Mouse (Mus musculus) spleen, adult 2 months (tissue): ENCODE measurements around the gene Vax2. TPM values are rescaled to one million over a fixed set of nuclear protein-coding genes. Genes with fewer than 3 reads are reported as not detected.

ENCODE experiments used
- DNase-seq, 2 experiments: peaks; one replicate each; pipeline versions ENCODE4 v3.0.0 to v3.0.0-alpha.2; 2012 to 2021; ENCODE audit warnings: low spot score in 2 of 2, low read depth in 1 of 2
- H3K27ac ChIP-seq: fragments of 200-500 bp; 2 replicates; pipeline ENCODE4 v1.5.1; 2012; ENCODE audit warnings: low read length, inconsistent platforms; ENCODE audit not compliant: insufficient read depth
- H3K27me3 ChIP-seq: fragments of 200-500 bp; 2 replicates; pipeline ENCODE4 v1.6.1; 2012; ENCODE audit warnings: mild to moderate bottlenecking, moderate library complexity, low read length, inconsistent platforms; ENCODE audit not compliant: control insufficient read depth, insufficient read depth
- H3K36me3 ChIP-seq: fragments of 200-500 bp; 2 replicates; pipeline ENCODE4 v1.6.1; 2012; ENCODE audit warnings: mild to moderate bottlenecking, low read length, inconsistent platforms; ENCODE audit not compliant: control insufficient read depth, insufficient read depth
- H3K4me1 ChIP-seq: fragments of 200-500 bp; 2 replicates; pipeline ENCODE4 v1.6.1; 2011; ENCODE audit warnings: inconsistent platforms; ENCODE audit not compliant: control insufficient read depth, insufficient read depth, insufficient read length
- H3K4me3 ChIP-seq: fragments of 200-500 bp; 2 replicates; pipeline ENCODE4 v1.5.1; 2011; ENCODE audit warnings: mild to moderate bottlenecking, inconsistent platforms; ENCODE audit not compliant: insufficient read depth, insufficient read length; ENCODE audit errors: extremely low read depth
- CTCF ChIP-seq: fragments of 200-500 bp; IDR thresholded peaks from 2 replicates; pipeline ENCODE4 v1.5.1; 2011; ENCODE audit warnings: mild to moderate bottlenecking, inconsistent platforms; ENCODE audit not compliant: insufficient read depth, insufficient read length, insufficient replicate concordance; ENCODE audit errors: extremely low read depth
- POLR2A ChIP-seq: fragments of 200-500 bp; IDR thresholded peaks from 2 replicates; pipeline ENCODE4 v1.6.1; 2011; ENCODE audit warnings: low read depth, low read length, inconsistent platforms
- WGBS: fragments of 180-500 bp; shearing (Covaris S2); methylation state at CpG from one replicate; pipeline ENCODE4 v1.1.7; 2018; 5-methylcytosine and 5-hydroxymethylcytosine counted together
- polyA plus RNA-seq: library from polyadenylated mRNA; depleted of rRNA; stranded (reverse); fragments of >200 nt; gene quantifications from 2 replicates; pipeline ENCODE4 v1.2.3, GENCODE M21; 2012

Vax2 gene
- polyA plus RNA-seq, 1 experiment, result not detected

- 4% methylated on average over 53 of the region's 53 CpGs for whole genome bisulfite sequencing
- no peak for TF ChIP-seq POLR2A
- TF ChIP-seq CTCF, result no peak
- H3K36me3 ChIP-seq, result no peaks in the 10 kb centered on the region
- peaks cover 22% of the 10 kb centered on the region for H3K27me3 ChIP-seq
- DNase-seq, result no peak
- H3K4me3 ChIP-seq, result no peak overlapping the region
- no peak overlapping the region for H3K27ac ChIP-seq
- no peaks in the 10 kb centered on the region for H3K4me1 ChIP-seq
Measured at GRCm38 (mm10) chr6:83702146-83702999, 8.7 kb upstream of the Vax2 start.

- 5% methylated on average over 27 of the region's 27 CpGs for WGBS
- no peak for DNase-seq
- Histone ChIP-seq H3K27me3 (peaks cover 20% of the 10 kb centered on the region), H3K4me3 (no peak overlapping the region), H3K4me1 (no peaks in the 10 kb centered on the region), H3K36me3 (no peaks in the 10 kb centered on the region), H3K27ac (no peak overlapping the region)
- TF ChIP-seq CTCF (no peak), POLR2A (no peak)
Measured at GRCm38 (mm10) chr6:83703000-83703721, 7.9 kb upstream of the Vax2 start.

- no peak overlapping the region for H3K4me3 ChIP-seq
- WGBS, result 4% methylated on average over 10 of the region's 10 CpGs
- no peak for DNase-seq
- no peaks in the 10 kb centered on the region for H3K4me1 ChIP-seq
- H3K27ac ChIP-seq, result no peak overlapping the region
- H3K27me3 ChIP-seq, result peaks cover 20% of the 10 kb centered on the region
- H3K36me3 ChIP-seq, result no peaks in the 10 kb centered on the region
- TF ChIP-seq POLR2A (no peak), CTCF (no peak)
Measured at GRCm38 (mm10) chr6:83703722-83704078, 7.4 kb upstream of the Vax2 start.

GRCm38 (mm10) chr6:83704294-83704693 lies 6.8 kb upstream of the Vax2 start:
- Histone ChIP-seq H3K27me3 (peaks cover 17% of the 10 kb centered on the region), H3K4me3 (no peak overlapping the region), H3K36me3 (no peaks in the 10 kb centered on the region), H3K27ac (no peak overlapping the region), H3K4me1 (no peaks in the 10 kb centered on the region)
- DNase-seq, result no peak
- TF ChIP-seq POLR2A, result no peak
- no peak for TF ChIP-seq CTCF
- WGBS, result 19% methylated on average over 1 of the region's 1 CpGs

- TF ChIP-seq POLR2A (no peak), CTCF (no peak)
- Histone ChIP-seq H3K36me3 (no peaks in the 10 kb centered on the region), H3K27me3 (peaks cover 17% of the 10 kb centered on the region), H3K27ac (no peak overlapping the region), H3K4me1 (no peaks in the 10 kb centered on the region), H3K4me3 (no peak overlapping the region)
- 30% methylated on average over 5 of the region's 5 CpGs for WGBS
- no peak for DNase-seq
Measured at GRCm38 (mm10) chr6:83704701-83705100, 6.4 kb upstream of the Vax2 start.

GRCm38 (mm10) chr6:83707738-83708510 lies 3.1 kb upstream of the Vax2 start:
- TF ChIP-seq POLR2A, result no peak
- TF ChIP-seq CTCF, result no peak
- DNase-seq, result no peak
- Histone ChIP-seq H3K4me1 (peaks cover 7% of the 10 kb centered on the region), H3K27ac (no peak overlapping the region), H3K27me3 (peaks cover 25% of the 10 kb centered on the region), H3K36me3 (no peaks in the 10 kb centered on the region), H3K4me3 (no peak overlapping the region)
- 8% methylated on average over 6 of the region's 6 CpGs for WGBS
